Mouse (Mus musculus) embryonic facial prominence, embryonic 10.5 days (tissue): Measurements from ENCODE around the gene Dnajb12. TPM values are rescaled to one million over a fixed set of nuclear protein-coding genes. Genes with fewer than 3 reads are reported as not detected.
A peak's percentile ranks its signal among the peaks of the same experiment; 100 is the strongest.

Experiments used
- DNase-seq: peaks from one replicate; pipeline ENCODE4 v3.0.0-alpha.2; 2017; ENCODE audit warnings: low spot score
- H3K27ac ChIP-seq: fragments of 300-500 bp; sonication (generic); replicated peaks from 2 replicates; pipeline ENCODE4 v1.5.1; 2016; ENCODE audit warnings: mild to moderate bottlenecking
- H3K27me3 ChIP-seq: fragments of 300-500 bp; sonication (generic); replicated peaks from 2 replicates; pipeline ENCODE4 v1.6.1; 2016; ENCODE audit warnings: low read depth, mild to moderate bottlenecking; ENCODE audit not compliant: poor library complexity, severe bottlenecking
- H3K36me3 ChIP-seq: fragments of 300-500 bp; sonication (generic); replicated peaks from 2 replicates; pipeline ENCODE4 v1.6.1; 2016; ENCODE audit warnings: mild to moderate bottlenecking, moderate library complexity
- H3K4me1 ChIP-seq: fragments of 300-500 bp; sonication (generic); 2 replicates; pipeline ENCODE4 v1.6.1; 2016
- H3K4me3 ChIP-seq: fragments of 300-500 bp; sonication (generic); 2 replicates; pipeline ENCODE4 v1.5.1; 2016; ENCODE audit warnings: mild to moderate bottlenecking, moderate library complexity
- H3K9me3 ChIP-seq: fragments of 300-500 bp; sonication (generic); 2 replicates; pipeline ENCODE4 v1.6.1; 2016; ENCODE audit warnings: mild to moderate bottlenecking
- WGBS: fragments of 180-500 bp; shearing (Covaris S2); methylation state at CpG from one replicate; pipeline ENCODE4 v1.1.7; 2016; 5-methylcytosine and 5-hydroxymethylcytosine counted together
- polyA plus RNA-seq: library from polyadenylated mRNA; unstranded; fragments of >200 nt; fragmentation: Nextera tagmentation; extraction: Ambion mirVana; gene quantifications from 2 replicates; pipeline ENCODE4 v1.2.1, GENCODE M21; 2016

The Dnajb12 gene
- polyA plus RNA-seq, 1 experiment from 2014 or later, result 27.0 TPM

GRCm38 (mm10) chr10:59936058-59936856 is 56.9 kb downstream of the Dnajb12 start:
- no peaks in the 10 kb centered on the region for H3K27me3 ChIP-seq
- H3K27ac ChIP-seq, result peak overlapping the region; percentile 84
- H3K4me1 ChIP-seq, result peaks cover 22% of the 10 kb centered on the region
- DNase-seq, result peak; percentile 69
- H3K9me3 ChIP-seq, result no peaks in the 10 kb centered on the region
- no peaks in the 10 kb centered on the region for H3K36me3 ChIP-seq
- 33% methylated on average over 8 of the region's 8 CpGs for WGBS
- H3K4me3 ChIP-seq, result no peak overlapping the region

- no peak for DNase-seq
- H3K4me1 ChIP-seq, result peaks cover 37% of the 10 kb centered on the region
- H3K27me3 ChIP-seq, result 0 out of 2 replicates have a peak, but pooled peaks cover 8% of the 10 kb centered on the region
- H3K27ac ChIP-seq, result no peak overlapping the region
- H3K9me3 ChIP-seq, result no peaks in the 10 kb centered on the region
- WGBS, result 80% methylated on average over 5 of the region's 5 CpGs
- H3K4me3 ChIP-seq, result no peak overlapping the region
- H3K36me3 ChIP-seq, result no peaks in the 10 kb centered on the region
Measured at GRCm38 (mm10) chr10:59938662-59939061, 59.3 kb downstream of the Dnajb12 start.

- no peak for DNase-seq
- WGBS, result 56% methylated on average over 1 of the region's 1 CpGs
- H3K36me3 ChIP-seq, result no peaks in the 10 kb centered on the region
- no peaks in the 10 kb centered on the region for H3K9me3 ChIP-seq
- no peak overlapping the region for H3K27ac ChIP-seq
- peaks cover 38% of the 10 kb centered on the region for H3K4me1 ChIP-seq
- 0 out of 2 replicates have a peak, but pooled peaks cover 8% of the 10 kb centered on the region for H3K27me3 ChIP-seq
- H3K4me3 ChIP-seq, result no peak overlapping the region
Measured at GRCm38 (mm10) chr10:59939081-59939480, 59.7 kb downstream of the Dnajb12 start.

- no peak for DNase-seq
- WGBS, result 49% methylated on average over 21 of the region's 21 CpGs
- H3K36me3 ChIP-seq, result no peaks in the 10 kb centered on the region
- H3K27ac ChIP-seq, result peak overlapping the region; percentile 78
- H3K4me1 ChIP-seq, result peaks cover 24% of the 10 kb centered on the region
- 0 out of 2 replicates have a peak, but pooled peaks cover 8% of the 10 kb centered on the region for H3K27me3 ChIP-seq
- H3K4me3 ChIP-seq, result peak overlapping the region; percentile 45
- no peaks in the 10 kb centered on the region for H3K9me3 ChIP-seq
Measured at GRCm38 (mm10) chr10:59942281-59942846, 63.0 kb downstream of the Dnajb12 start.

GRCm38 (mm10) chr10:59942847-59943420 is 63.6 kb downstream of the Dnajb12 start:
- Histone ChIP-seq H3K27ac (peak overlapping the region; percentile 78), H3K9me3 (no peaks in the 10 kb centered on the region), H3K4me1 (peaks cover 30% of the 10 kb centered on the region), H3K4me3 (peak overlapping the region; percentile 45), H3K27me3 (0 out of 2 replicates have a peak, but pooled peaks cover 8% of the 10 kb centered on the region), H3K36me3 (no peaks in the 10 kb centered on the region)
- 2% methylated on average over 16 of the region's 16 CpGs for WGBS
- DNase-seq, result peak; percentile 58

GRCm38 (mm10) chr10:59943421-59943989 is 64.1 kb downstream of the Dnajb12 start:
- WGBS, result 68% methylated on average over 13 of the region's 13 CpGs
- H3K27me3 ChIP-seq, result 0 out of 2 replicates have a peak, but pooled peaks cover 8% of the 10 kb centered on the region
- peak overlapping the region; percentile 78 for H3K27ac ChIP-seq
- no peaks in the 10 kb centered on the region for H3K36me3 ChIP-seq
- peak overlapping the region; percentile 45 for H3K4me3 ChIP-seq
- DNase-seq, result no peak
- no peaks in the 10 kb centered on the region for H3K9me3 ChIP-seq
- peaks cover 35% of the 10 kb centered on the region for H3K4me1 ChIP-seq

- 88% methylated on average over 3 of the region's 3 CpGs for WGBS
- H3K9me3 ChIP-seq, result no peaks in the 10 kb centered on the region
Measured at GRCm38 (mm10) chr10:59945416-59945815, 66.1 kb downstream of the Dnajb12 start.

GRCm38 (mm10) chr10:59946362-59946761 is 67.0 kb downstream of the Dnajb12 start:
- Histone ChIP-seq H3K27me3 (0 out of 2 replicates have a peak, but pooled peaks cover 8% of the 10 kb centered on the region), H3K9me3 (no peaks in the 10 kb centered on the region), H3K4me3 (no peak overlapping the region), H3K4me1 (peaks cover 56% of the 10 kb centered on the region), H3K27ac (no peak overlapping the region), H3K36me3 (peaks cover 14% of the 10 kb centered on the region)
- whole genome bisulfite sequencing, result 91% methylated on average over 5 of the region's 5 CpGs
- DNase-seq, result no peak

More at GRCm38 (mm10) chr10:59945416-59945815, 66.1 kb downstream of the Dnajb12 start:
- Histone ChIP-seq H3K36me3 (peaks cover 14% of the 10 kb centered on the region), H3K27me3 (0 out of 2 replicates have a peak, but pooled peaks cover 8% of the 10 kb centered on the region), H3K4me3 (no peak overlapping the region), H3K27ac (no peak overlapping the region), H3K4me1 (peaks cover 49% of the 10 kb centered on the region)
- no peak for DNase-seq

GRCm38 (mm10) chr10:59947296-59948073 is 68.1 kb downstream of the Dnajb12 start:
- Histone ChIP-seq H3K4me1 (peaks cover 56% of the 10 kb centered on the region), H3K27ac (peak overlapping the region; percentile 58), H3K27me3 (no peaks in the 10 kb centered on the region), H3K9me3 (no peaks in the 10 kb centered on the region), H3K4me3 (no peak overlapping the region), H3K36me3 (peaks cover 14% of the 10 kb centered on the region)
- 71% methylated on average over 7 of the region's 7 CpGs for WGBS
- DNase-seq, result no peak

GRCm38 (mm10) chr10:59948363-59949254 is 69.3 kb downstream of the Dnajb12 start:
- peaks cover 56% of the 10 kb centered on the region for H3K4me1 ChIP-seq
- peak overlapping the region; percentile 58 for H3K27ac ChIP-seq
- H3K4me3 ChIP-seq, result peak overlapping the region; percentile 88; the same call in 1 of the 2 replicates
- WGBS, result 48% methylated on average over 6 of the region's 6 CpGs
- no peak for DNase-seq
- no peaks in the 10 kb centered on the region for H3K27me3 ChIP-seq
- H3K36me3 ChIP-seq, result peaks cover 14% of the 10 kb centered on the region
- no peaks in the 10 kb centered on the region for H3K9me3 ChIP-seq
